Mouse (Mus musculus): Measurements from ENCODE around the gene Ackr1.
A peak's percentile ranks its signal among the peaks of the same experiment; 100 is the strongest.
"Not testable (repeated sequence)": the region's sequence is repeated elsewhere in the genome, so short reads cannot be mapped to it uniquely, and the experiment has no call there.

The Ackr1 gene

GRCm38 (mm10) chr1:173348527-173348926, 15.0 kb upstream of the Ackr1 start:
- DNase-seq, result no peak

- DNase-seq, result no peak
These were observed 11.6 kb upstream of the Ackr1 start for GRCm38 (mm10) chr1:173345112-173345511.

GRCm38 (mm10) chr1:173343934-173344333, 10.4 kb upstream of the Ackr1 start:
- DNase-seq, result no peak

- no peak for DNase-seq
These were observed 8.9 kb upstream of the Ackr1 start for GRCm38 (mm10) chr1:173342425-173342824.

DNA sequence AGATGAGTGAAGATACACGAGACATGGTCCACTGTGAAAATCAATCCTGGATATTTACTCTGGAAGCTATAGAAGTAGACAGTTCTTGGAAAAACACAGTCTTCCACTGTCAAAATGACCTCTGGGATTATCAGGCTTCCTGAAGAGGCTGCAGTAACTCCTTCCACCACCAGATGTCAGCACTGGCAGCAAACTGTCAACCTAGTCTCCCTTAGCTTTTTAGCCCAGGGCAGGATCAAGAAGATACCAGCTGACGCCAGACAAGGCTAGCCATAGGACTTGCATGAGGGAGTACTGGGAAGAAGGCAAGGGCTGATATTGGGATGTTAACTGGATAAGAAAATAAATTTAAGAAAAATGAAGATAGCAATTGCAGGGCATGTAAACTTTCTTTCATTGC, 6.0 kb upstream of the Ackr1 start:
- DNase-seq, result peak; percentile 24

- no peak for DNase-seq
These were observed 3.5 kb upstream of the Ackr1 start for GRCm38 (mm10) chr1:173337008-173337407.

DNA sequence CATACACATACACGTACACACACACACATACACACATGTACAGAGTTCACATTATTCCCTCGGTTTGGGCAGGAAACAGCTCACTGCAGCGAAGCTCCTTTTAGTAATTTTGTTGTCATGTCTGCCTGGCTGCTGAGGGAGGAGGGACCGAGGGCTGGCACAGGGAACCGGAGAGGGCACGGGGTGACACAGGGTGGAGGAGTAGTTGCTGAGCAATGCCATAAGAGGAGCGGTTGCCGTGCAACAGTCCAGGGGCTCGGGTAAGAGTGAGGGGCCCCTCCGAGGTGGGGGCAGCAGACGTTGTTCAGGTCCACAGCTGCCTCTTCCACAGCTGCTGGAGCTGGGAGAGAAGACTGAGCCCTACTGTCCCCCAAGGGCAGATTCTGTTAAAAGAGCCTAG, 2.4 kb upstream of the Ackr1 start:
- no peak for DNase-seq

GRCm38 (mm10) chr1:173332418-173332817, 1.1 kb downstream of the Ackr1 start:
- DNase-seq, result no peak

DNA sequence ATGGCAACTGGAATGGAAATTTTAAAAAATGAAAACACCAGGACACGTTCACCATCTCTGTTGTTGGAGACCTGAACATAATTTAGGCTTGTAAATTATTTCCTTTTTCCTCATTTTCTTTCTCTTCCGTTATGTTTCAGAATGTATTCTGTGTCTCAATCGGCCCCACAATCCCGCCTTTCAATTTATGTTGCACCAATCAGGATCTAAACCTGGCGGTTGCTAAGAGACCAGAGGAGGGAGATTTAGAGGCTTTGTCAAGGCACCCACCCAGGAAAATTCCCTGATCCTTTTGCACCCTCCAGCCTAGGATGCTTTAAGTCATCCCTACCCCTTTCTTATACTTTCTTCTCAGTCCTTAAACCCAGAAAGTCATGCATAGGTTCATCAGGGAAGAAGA, 3.8 kb downstream of the Ackr1 start:
- DNase-seq, result no peak

- DNase-seq, result no peak
These were observed 4.4 kb downstream of the Ackr1 start for GRCm38 (mm10) chr1:173329185-173329584.

GRCm38 (mm10) chr1:173328446-173328845, 5.1 kb downstream of the Ackr1 start:
- no peak for DNase-seq

GRCm38 (mm10) chr1:173326552-173326951, 7.0 kb downstream of the Ackr1 start:
- DNase-seq, result no peak

DNA sequence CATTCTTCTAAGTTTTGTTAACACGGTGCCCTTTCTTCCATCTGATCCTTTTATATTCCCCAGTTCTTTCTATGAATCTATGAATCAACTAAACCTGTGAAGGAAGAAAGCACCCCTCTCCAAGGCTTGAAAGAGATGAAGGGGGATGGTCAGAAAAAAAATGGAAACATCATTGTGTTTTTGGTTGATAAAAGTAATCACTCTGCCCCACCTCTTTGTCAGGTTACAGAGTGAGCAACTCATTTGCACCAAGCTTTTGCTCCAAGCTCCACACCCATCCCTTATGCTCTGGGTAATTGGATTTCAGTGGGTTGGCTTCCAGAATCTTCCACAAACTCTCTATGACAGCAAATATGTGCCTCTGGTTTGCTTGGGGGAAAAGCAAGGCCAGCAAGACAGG, 8.2 kb downstream of the Ackr1 start:
- DNase-seq, result no peak

DNA sequence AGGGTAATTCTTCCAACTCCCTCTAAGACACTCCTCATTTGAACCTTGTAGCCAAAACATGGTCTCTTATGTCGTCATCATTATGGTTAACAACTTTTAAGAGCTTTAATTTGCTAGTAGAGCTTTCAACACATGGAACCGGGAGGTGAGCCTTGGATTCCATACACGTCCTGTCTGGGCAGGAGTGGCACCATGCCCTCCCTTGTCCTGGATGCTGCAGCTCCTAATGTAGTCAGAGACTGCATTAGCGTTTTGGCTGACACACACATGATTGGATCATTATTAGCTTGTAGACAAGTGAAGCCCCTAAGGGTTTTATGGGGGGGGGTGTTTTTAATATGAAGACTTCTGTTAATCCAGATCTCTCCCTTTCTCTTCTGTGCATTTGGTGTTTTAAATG, 8.6 kb downstream of the Ackr1 start:
- DNase-seq, result no peak

DNA sequence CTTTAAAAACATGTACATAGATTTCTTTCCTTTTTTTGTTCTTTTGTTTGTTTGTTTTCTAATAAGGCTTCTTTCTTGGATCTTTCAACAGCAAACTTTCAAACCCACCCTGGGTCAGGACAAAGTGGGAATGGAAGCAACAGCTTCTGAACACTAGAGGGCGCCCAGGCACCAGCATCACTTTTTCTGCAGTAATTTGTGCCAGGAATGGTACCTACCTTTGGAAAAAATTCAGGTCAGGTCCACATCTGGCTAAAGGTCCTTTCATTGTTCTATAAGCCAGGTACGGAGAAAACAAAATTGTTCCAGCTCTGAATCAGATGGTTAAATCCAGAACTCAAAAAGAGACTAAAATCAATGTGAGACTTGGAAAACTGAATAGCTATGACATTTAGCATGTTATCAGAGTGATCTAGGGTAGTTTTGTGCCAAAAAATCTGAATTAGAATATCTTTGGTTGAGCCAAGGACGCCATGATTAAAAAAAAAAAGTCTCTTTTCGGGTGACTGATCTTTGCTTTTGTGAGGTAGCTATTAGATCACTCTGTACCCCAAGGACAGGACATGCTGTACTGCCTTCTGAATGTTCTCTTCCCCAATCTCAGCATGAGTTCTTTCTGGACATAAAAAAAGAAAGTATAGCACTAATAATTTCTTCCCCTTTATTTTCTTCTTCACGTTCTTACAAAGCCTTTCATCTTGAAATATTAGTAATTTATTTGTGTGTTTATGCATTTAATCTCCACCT, 9.5 kb downstream of the Ackr1 start:
- DNase-seq, result peak; percentile 18

GRCm38 (mm10) chr1:173322249-173322627, 11.3 kb downstream of the Ackr1 start:
- DNase-seq, result no peak

DNA sequence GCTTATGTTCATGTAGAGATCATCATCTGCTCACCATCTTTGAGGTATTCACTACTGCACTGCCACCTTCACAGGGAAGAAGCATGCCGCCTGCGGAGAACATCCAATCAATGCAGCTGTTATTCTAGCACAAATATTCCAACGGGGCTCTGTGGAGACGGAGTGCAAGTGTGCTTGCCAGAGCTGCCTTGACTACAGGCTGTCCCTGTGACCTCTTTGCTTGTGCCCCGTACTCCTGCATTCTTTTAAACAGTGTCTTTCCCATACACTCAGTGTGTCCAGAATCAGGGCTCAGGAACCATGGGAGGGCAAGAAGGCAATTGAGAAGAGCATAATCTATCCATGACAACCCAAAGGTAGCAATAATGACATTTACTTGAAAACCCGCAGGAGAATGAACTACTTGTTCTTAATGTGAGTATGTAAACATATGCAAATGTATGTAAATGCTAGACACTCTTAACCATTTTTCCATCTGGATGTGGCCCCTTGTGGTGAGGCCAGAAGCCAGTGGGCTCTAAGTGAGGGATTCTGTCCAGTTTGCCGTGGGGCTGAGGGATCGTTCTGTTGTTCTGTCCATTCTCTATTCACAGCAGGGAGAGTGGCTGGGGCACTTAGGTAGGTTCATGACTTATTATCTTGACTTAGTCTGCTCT, 11.8 kb downstream of the Ackr1 start:
- no peak for DNase-seq

DNA sequence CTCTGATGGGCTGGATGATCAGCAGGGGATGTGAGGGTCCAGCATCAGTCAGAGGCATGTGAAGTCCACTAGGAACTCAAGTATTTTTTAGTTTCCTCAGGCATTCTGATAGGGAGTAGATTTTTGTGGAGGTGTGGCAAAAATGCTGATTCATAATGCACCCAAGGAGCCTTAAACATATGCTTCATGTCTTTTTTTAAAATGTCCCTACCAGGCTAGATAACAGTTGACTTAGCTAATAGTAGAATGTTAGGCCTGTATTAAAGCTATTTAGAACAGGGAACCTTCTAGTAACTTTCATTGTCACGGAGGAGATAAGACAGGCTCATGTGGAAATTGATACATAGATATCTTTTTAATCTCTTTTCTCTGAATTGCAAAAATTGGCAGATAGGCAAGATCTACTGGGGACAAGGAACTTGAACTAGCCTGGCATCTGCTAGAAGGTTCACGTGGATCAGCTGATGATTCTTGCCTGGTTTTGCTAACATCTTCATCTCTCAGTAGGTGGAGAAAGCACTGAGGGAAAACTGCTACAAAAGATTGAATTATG, 15.5 kb downstream of the Ackr1 start:
- DNase-seq, result no peak

GRCm38 (mm10) chr1:173315725-173316124, 17.8 kb downstream of the Ackr1 start:
- DNase-seq, result no peak

DNA sequence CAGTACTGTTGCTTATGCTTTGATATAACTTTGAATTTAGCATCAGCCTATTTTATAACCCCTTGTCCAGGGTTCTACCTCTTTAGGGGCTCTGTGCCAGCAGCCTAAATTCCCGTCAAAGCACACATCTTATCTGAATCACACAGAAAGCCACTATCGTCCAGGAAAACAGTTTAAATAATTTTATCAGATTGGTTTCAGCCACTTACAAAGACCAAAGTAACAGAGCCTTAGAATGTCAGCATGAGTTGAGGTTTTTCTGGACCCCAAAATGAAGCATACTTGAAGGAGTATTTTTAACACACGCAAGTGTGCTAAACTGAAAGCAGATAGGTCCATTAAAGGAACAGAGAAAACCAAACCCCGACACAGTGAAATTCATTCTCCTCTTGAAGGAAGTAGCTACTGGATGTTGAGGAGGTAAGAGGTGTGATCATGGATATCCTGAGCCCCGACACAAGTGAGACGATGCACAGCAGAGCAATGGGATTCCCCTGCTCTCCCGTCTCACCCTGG, 20.0 kb downstream of the Ackr1 start:
- DNase-seq, result not testable (repeated sequence)

GRCm38 (mm10) chr1:173302795-173303194, 30.8 kb downstream of the Ackr1 start:
- not testable (repeated sequence) for DNase-seq

Measured in thymus, postnatal 25 days (tissue).